Mouse (Mus musculus) CD8-positive naive resting alpha-beta T cell, adult 2 months (primary cell): ENCODE measurements around the gene Olfr270.

ENCODE experiments used
- DNase-seq, 2 experiments: peaks; one replicate each; pipeline ENCODE4 v3.0.0; 2022; ENCODE audit warnings: low read depth in 2 of 2, low spot score in 2 of 2

The Olfr270 gene

DNA sequence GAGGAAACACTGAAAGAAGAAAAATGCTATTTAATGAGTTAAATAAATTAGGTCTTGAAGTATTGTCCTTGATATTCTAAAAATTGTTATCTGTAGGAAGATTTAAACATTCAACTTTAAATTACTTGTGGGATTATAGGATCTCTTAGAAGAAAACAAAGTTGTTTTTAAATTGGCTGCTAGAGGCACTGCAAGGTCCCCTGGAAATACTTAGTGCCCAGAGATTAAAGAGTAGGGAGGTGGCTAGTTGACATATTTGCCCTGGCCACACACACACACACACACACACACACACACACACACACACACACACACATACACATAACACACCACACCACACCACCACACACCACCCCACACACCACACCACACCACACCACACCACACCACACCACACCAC is at the start of gene Olfr270:
Olfr270 (plus strand) TSS at position 301 of the 400 bp plus-strand sequence.
- DNase-seq: no peak

DNA sequence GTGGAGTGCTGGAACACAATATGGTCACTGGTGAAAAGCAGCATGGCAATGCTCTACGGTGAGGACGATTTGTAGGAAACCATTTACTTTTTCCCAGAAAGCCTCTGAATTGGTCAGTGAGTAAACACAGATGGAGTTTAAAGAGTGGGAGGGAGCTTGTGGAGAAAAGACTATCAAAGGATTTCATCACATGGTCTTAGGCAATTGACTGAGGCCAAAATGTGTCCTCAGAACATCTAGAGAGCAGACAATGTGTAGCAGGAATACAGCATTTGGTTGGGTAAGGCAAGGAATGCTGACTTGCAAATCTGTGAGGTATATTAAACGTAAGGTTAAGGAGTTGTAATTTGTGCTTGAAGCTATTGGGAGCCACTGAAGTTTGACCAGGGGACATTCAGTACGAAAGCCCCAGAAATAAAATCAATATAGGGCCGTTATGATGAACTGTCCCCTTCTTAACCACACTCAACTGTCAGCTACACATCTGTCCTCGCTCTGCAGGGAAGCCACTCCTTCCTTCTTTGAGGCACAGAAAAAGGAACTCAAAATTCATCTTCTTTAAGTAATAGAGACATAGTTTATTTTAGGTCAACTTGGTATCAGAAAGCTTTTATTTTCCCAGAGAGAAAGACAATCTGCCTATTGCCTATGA is 47.6 kb upstream of the Olfr270 start:
- no peak for DNase-seq

DNA sequence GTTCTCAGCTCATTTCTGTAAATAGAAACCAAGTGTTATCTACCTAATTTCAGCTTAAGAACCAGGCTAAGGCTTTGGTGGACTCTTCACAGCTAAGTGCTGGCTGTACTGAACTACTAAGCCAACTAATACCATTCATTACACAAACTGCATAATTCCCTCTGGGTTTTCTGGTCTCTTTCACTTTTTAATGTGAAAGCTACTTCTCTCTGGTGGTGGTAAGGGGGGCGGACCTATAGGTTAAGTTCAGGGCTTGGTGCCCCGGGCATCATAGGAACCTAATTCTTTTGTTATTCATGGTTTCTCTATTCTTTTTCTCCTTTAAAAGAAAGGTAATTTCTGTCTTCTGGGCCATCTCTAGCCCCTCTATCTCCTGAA is 47.0 kb upstream of the Olfr270 start:
- no peak for DNase-seq

DNA sequence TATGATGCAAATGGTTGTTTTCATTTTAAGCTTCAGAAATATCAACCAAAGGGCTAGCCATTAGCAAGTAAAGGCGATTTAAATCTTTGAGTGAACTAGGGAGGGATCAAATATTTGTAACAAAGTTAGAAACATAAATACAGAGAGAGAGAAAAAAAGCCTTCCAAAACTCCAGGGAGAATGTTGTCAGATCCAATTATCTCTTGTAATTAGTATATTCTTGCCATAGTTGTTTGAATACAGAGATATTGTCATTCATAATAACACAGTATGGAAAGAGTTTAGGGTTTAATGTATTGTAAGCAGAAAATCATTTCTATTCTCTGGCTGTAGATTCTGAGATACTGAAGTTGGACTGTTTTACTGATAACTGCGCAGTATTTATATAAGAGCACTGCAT is 45.3 kb upstream of the Olfr270 start, which contains the start of gene Olfr272:
Olfr272 (minus strand) TSS at position 101 of the 400 bp plus-strand sequence.
- DNase-seq: no peak

DNA sequence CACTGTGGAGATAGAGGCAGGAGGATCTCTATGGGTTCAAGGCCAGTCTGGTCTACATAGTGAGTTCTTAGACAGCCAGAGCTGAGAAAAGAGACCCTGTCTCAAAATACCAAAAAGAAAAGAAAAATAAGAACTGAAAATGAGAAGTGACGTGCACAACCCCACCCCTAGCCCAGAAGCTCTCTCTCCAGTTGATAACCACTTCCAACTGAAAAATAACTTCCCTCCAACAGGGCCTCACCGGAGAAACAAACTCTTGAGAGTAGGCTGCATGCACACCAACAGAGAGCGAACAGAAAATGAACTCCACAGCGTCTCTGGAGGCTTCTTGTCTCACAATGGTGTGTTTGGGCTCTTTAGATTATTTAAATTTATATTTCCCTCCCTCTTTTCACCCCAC is 33.9 kb upstream of the Olfr270 start:
- no peak for DNase-seq

DNA sequence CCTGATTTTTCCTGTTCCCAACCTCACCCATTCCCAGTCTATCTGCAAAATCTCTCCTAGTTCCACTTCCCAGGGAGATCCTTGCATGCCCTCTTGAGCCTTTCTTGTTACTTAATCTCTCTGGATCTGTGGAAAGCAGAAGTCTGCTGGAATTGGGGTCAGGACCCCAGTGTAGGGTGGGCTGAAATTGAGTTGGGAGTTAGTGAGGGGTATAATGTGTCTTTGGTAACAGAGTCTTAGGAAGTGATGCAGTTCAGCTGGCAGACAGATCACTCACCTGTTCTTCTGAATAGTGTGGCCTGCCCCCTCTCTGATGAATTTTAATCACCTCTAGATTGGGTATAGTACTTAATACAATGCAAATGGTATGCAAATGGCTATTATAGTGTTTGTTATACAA is 17.7 kb upstream of the Olfr270 start:
- DNase-seq: no peak

DNA sequence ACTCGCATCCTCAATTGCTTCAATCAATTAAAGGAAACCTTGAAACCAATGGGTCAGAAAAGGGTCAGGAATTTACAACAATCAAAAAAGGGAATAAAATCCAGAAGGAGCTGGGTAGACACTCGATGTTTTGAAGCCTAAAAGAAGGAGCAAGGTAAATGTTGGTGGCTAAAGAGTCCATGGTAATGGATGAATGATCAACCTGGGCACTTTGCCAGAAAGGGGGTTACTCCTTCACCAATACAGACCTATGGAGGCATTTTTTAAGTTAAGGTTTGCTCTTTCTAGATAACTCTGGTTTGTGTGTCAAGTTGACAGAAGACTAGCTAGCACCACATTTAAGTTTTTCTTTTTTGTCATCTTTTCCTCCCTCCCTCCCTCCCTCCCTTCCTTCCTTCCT is 15.3 kb upstream of the Olfr270 start:
- DNase-seq: no peak

DNA sequence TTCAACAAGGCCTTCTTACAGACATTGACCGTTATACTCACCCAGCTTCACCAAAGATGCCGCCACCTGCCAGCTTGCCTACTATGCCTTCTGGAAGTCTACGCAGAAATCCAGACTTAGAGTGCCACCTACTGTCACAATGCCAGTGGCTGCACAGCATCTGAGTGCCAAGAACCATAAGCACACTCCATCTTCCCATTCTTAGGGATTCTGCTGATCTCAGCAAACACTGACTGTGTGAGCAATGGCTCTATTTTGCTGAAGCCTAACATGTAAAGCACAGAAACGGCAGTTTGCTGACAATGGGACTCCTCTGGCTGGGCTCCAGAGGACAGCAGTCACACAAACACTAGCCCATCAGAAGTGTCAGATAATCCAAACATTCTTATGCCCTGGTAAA is 5.7 kb upstream of the Olfr270 start:
- no peak for DNase-seq

DNA sequence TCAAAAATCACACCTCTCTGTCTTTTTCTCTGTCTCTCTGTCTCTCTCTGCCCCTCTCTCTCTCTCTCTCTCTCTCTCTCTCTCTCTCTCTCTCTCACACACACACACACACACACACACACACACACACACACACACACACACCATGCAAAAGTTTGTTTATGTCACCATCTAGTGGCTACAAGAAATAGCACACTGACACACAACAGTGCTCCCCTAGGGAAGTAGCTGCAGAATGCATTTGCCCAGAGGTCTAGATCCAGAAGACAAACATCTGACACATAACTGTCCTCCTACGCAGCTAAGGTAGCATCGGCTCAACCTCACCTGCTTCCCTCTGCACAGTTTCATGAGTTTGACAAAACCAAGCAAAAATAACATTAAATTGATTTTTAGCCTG is 20.9 kb downstream of the Olfr270 start:
- DNase-seq: no peak

DNA sequence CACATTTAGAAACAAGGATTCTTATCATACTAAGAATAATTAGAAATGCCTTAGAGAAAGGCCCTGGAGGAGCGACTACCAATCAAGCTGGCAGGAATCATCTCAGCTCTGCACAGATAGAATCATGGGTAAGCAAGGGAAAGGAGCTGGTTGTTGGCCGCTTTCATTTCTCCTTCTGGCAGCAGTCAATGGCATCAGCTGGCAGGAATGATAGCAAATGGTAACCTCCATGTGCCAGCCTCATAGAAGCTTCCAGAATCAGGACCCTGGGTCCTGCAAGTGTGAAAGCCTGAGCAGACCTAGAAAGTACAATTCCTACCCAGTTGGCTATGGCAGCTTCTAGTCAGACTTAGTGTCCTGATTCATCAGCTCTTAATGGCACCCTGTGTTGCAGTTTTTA is 21.9 kb downstream of the Olfr270 start:
- no peak for DNase-seq

DNA sequence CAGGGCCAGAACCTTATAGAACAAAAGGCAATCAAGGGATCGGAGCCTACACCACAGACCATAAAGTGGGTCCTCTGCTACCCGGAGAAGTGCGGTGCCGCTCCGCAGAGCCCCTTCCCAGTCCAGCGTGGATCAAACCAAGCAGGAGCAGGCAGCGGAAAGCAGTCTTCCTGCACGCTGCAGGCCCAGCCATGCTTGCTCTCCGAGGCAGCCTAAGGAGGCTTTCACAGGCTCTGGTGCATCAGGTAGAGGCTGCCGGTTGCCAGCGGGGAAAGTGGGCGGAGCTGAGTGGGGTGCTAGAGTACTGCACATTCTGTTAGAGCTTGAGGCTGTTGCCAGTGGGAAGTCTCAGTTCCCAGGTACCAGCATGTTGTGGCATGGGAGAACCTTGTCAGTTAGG is 24.9 kb downstream of the Olfr270 start, which contains the start of gene Nipsnap3a:
Nipsnap3a (plus strand) TSS at position 25 of the 400 bp plus-strand sequence.
- no peak for DNase-seq

DNA sequence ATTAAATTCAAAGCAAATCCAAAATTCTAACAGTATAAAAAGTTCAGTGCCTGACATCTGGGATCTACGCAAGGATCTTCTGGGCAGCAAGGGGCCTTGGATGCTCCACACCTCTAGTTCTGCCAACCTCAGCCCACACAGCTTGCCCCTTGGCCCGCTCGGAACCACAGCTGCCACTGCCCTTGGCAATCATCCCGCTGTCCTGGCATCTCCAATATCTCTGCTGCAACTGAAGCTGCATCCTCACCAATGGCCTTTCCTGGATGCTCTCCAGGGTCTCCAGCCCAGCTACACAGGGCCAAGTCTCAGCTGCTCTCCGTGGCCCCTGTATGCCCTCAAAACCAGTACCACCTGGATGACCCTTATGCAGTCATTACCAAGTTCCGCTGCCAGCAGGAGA is 35.1 kb downstream of the Olfr270 start:
- DNase-seq: no peak

DNA sequence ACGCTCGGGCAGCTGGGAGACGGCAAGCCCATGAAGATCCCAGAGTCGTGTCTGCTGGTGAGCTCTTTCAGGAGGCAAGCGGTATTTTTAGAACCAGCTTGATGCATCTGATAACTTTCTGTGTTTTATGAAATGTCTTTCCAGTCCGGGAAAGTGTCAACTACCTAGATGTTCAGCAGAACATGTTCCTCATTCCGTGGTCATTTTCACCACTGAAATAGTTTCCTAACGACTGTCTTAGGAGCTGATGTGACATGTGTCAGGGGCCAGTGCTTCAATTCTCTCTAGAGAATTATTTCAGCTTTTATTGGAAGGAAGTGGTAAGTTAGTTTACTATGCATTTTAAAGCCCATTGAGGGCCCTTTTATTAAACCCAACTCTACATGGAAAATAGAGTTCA is 35.8 kb downstream of the Olfr270 start:
- DNase-seq: no peak

DNA sequence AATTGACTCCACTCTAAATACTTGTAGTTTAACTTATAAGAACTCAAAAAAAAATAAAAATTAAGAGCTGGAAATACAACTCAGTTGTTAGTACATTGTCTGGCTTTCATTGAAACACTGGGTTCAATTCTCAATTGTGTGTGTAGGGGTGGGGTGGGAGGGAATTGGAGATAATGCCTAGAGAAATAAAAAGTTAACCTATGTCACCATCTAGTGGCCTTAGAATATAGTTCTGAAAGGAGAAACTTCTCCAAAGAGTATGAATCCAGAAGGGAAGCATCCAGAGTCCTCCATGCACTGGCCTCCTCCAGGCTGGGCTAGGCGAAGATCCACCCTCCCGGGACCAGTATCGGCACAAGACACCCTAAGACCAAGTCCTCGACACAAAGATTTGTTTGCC is 44.8 kb downstream of the Olfr270 start:
- no peak for DNase-seq

DNA sequence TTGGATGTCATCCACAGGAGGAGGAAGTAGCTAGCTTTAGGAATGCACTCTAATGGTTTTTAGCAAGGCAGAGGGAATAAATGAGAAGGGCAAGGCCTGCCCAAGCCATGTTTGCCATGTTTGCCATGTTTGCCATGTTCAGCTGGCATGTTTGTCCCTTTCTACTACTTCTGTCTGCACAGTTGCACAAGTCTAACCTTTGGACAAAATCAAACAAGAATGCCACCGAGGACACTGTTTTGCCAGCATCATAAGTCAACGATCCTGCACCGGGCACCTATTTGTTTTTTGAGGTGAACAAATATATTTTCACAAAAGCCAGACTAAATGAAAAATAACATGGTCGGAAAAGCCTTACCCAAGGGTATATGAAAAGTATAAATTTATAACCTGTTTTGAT is 45.5 kb downstream of the Olfr270 start:
- no peak for DNase-seq

DNA sequence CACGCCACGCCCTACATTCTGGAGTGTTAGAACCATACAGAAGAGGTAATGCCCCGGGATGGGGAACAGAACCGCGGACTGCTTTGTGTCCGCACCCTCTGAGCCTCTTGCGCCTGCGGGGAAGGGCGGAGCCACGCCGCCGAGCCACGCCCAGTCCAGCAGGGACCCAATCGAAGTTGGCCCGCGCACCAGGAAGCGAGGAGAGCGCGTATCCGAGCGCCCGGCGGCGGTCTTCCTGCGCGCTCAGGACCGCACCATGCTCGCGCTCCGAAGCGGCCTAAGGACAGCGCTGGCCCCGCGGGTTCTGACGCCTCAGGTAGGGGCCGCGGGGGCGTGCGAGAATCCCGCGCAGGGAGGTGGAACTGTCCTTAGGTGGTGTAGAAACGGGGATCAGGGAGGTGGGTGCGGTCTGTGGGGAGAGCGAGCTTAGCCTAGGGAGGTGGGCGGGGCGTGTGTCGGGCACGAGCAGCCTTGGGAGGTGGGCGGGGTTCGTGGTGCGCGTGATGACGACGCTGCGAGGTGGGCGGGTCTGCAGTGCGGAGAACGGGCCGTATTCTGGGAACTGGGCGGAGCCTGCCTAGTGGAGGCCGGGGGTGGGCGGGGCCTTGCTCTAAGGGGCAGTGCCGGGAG is 47.5 kb downstream of the Olfr270 start, which contains the start of gene Nipsnap3b:
Nipsnap3b (plus strand) TSS at position 149 of the 630 bp plus-strand sequence.
- peak; percentile 81 to 88 for DNase-seq

DNA sequence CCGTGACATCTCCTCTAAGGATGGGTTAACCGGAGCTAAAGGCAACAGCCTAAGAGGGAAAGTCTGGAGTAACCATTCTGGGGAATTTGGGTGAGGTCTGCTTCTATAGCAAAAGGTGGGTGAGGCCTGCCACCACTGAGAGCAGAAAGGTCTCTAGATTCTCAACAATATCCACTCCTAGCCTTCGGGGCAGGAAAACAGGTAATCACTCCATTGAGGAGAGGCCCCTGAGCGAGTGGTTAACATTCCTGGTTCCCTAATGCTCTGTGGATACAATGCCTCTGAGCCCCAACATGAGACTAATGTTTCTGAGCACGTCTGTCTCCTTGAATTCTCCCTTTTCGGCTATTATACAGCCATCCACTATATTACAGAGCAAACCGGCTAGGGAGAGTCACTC is 50.1 kb downstream of the Olfr270 start:
- no peak for DNase-seq

DNA sequence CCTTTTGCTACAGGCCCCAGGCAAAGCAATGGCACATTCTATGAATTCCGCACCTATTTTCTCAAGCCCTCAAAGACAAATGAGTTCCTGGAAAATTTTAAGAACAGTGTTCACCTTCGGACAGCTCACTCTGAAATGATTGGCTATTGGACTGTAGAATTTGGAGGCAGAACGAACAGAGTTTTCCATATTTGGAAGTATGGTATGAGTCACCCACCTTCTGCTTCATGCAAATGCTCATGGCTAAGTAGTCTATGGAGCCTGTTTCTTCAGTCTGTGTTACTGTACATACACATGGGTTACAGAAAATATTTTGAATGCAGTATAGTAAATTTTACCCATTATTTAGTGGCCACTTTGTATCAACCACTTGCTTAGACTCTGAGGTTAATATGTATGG is 50.7 kb downstream of the Olfr270 start:
- no peak for DNase-seq

DNA sequence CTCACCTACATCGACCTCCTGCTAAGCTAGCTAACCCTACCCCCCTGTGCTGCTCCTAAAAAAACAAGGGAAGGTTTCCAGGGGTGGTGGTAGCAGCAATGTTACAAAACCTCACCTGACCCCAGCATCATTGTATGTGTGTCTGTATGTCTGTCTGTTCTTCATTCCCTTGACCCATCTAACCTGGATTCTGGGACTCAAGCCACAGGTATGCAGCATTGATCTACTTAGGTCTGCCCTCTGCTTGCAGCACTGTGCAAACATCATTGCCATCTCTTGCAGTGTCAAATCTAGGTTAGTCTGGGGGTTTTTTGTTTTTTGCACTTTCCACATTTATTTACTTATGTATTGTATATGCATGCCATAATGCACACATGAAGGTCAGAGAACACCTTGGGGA is 54.0 kb downstream of the Olfr270 start:
- no peak for DNase-seq
